Mouse (Mus musculus): ENCODE measurements around the gene Fam57b. TPM values are rescaled to one million over a fixed set of nuclear protein-coding genes. Genes with fewer than 3 reads are reported as not detected.

The Fam57b gene
- polyA plus RNA-seq, 1 experiment: 1.9 TPM

- DNase-seq (ENCODE audit: low read depth, low spot score): no peak
- WGBS: 73% methylated on average over 9 of the region's 9 CpGs
Observed at GRCm38 (mm10) chr7:126856741-126857420, 59.4 kb downstream of the Fam57b start.

GRCm38 (mm10) chr7:126860987-126861386 lies 63.5 kb downstream of the Fam57b start:
- 56% methylated on average over 5 of the region's 5 CpGs for WGBS
- DNase-seq (ENCODE audit: low read depth, low spot score): no peak

DNA sequence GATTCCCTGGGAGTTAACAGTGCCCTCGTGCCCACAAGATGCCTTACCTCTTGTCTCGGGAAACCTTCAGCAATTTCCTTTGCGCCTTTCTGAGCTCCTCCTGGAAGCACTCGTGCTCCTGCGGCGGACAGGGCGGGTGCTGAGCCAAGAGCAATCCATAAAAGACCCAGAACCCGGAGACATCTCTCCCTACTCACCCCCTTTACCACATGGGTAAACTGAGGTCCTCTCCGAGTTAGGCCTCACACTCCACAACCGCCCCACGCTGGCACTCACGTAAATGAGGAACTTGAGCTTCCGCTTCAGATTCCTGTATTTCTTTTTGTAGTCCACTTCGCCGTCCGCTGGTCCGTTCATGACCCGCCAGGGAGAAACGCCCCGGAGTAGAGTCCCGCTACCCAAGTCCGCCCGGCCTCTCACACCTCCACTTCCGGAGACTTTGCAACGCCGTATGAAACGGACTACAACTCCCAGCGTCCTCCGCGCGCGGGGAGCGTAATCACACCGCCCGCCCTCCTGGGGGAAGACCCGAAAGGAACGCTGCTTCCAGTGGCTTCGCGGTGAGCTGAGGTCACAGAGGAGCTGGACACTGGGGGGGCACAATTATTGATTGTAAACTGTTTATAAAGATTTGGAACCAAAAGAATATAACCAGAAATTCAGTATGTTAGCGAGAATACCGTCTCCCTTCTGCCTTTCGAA lies 64.1 kb downstream of the Fam57b start, which contains the start of gene Hirip3:
TSS of gene Hirip3 (plus strand) at position 544 of the 702 bp plus-strand sequence.
- WGBS: 1% methylated on average over 42 of the region's 42 CpGs
- peak; percentile 93 for DNase-seq (ENCODE audit: low read depth, low spot score)

- WGBS: under 1% methylated on average over 41 of the region's 41 CpGs
- peak; percentile 91 for DNase-seq (ENCODE audit: low read depth, low spot score)
Observed at GRCm38 (mm10) chr7:126862147-126862784, 64.8 kb downstream of the Fam57b start, which contains the start of gene Ino80e. Gene Ino80e (minus strand): TSS chr7:126862377.

DNA sequence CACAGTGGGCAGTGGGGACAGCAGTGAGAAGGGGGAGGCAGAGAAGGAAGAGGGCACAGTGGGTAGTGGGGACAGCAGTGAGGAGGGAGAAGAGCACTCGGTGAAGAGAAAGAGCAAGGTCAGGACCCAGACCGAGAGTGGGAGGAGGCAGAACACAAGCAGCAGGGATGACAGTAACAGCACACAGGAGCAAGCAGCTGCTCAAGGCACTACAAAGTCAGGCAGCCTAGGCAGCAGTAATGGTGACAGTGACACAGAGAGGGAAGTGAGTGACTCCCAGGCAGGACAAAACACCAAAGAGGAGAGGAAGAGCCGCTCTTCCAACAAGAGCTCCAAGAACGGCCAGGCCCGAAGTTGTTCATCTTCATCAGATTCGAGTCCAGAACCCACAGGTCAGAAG lies 66.3 kb downstream of the Fam57b start:
- WGBS: 69% methylated on average over 6 of the region's 6 CpGs
- DNase-seq (ENCODE audit: low read depth, low spot score): no peak

DNA sequence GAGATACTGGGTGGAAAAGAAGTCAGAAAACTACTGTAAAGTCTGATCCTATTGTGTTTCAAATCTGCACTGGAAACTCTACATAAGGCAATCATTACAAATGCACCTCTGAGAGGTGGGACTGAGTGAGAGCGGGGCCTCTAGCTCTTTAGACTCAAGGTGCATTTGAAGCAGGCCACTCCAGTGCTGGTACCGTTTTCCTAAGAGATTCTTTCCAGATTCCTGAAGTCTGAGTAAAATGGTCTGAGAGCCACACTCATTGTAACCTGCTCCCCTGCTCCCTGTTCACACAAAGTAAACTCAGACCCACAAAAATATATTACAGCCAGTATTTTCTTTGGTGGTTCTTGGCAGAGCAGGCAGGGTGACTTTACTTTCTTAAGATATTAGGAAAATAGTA lies 70.1 kb downstream of the Fam57b start:
- DNase-seq (ENCODE audit: low read depth, low spot score): no peak
- 89% methylated on average over 2 of the region's 2 CpGs for WGBS

- WGBS: 76% methylated on average over 12 of the region's 12 CpGs
Observed at GRCm38 (mm10) chr7:126868003-126868402, 70.5 kb downstream of the Fam57b start.

GRCm38 (mm10) chr7:126869780-126870519 lies 72.5 kb downstream of the Fam57b start:
- WGBS: 89% methylated on average over 23 of the region's 23 CpGs

More at GRCm38 (mm10) chr7:126868003-126868402, 70.5 kb downstream of the Fam57b start:
- no peak for DNase-seq (ENCODE audit: low read depth, low spot score)

DNA sequence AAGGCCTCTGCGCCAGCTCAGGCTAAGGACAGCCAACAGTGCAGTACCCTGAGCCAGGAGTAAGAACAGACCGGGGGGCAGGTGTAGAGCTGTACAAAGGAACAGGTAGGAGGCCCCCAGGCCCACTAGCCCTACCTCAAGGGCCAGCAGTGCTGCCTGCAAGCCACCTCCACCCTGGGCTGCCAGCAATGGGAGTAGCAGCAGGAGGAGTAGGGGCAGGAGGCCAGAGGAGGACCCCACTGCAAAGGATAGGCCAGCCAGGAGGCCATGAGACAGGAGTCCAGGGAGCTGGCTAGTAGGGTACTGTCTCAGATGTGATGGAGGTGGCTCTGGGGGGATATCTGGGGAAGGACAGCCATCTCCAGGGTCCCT lies 73.0 kb downstream of the Fam57b start:
- no peak for DNase-seq (ENCODE audit: low read depth, low spot score)
- 94% methylated on average over 2 of the region's 2 CpGs for WGBS

More at GRCm38 (mm10) chr7:126869780-126870519, 72.5 kb downstream of the Fam57b start:
- DNase-seq (ENCODE audit: low read depth, low spot score): no peak

GRCm38 (mm10) chr7:126877239-126877638 lies 79.8 kb downstream of the Fam57b start:
- 97% methylated on average over 1 of the region's 1 CpGs for WGBS
- no peak for DNase-seq (ENCODE audit: low read depth, low spot score)

Other genes starting within 250 kb of the Fam57b start
- gene Eif3c, start 231.3 kb upstream of the Fam57b start, polyA plus RNA-seq (2012; rRNA removed): 89.5 and 103 TPM in 2 replicates
- 1.6 and 3.5 TPM in 2 replicates for gene Apobr, start 212.7 kb upstream of the Fam57b start, polyA plus RNA-seq (2012; rRNA removed)
- gene Cln3, start 211.9 kb upstream of the Fam57b start, polyA plus RNA-seq (2012; rRNA removed): 35.0 and 37.1 TPM in 2 replicates
- 0.16 and 0.37 TPM in 2 replicates for gene Il27, start 202.7 kb upstream of the Fam57b start, polyA plus RNA-seq (2012; rRNA removed)
- 37.6 and 54.5 TPM in 2 replicates for gene Nupr1, start 166.8 kb upstream of the Fam57b start, polyA plus RNA-seq (2012; rRNA removed)
- 27.6 and 30.2 TPM in 2 replicates for gene Sgf29, start 148.4 kb upstream of the Fam57b start, polyA plus RNA-seq (2012; rRNA removed)
- 8.5 and 9.5 TPM in 2 replicates for gene Sult1a1, start 121.2 kb upstream of the Fam57b start, polyA plus RNA-seq (2012; rRNA removed)
- gene Bola2, start 102.3 kb upstream of the Fam57b start, polyA plus RNA-seq (2012; rRNA removed): 49.0 and 63.3 TPM in 2 replicates
- gene Slx1b, start 101.9 kb upstream of the Fam57b start, polyA plus RNA-seq (2012; rRNA removed): 8.8 and 12.0 TPM in 2 replicates
- gene Coro1a, start 89.9 kb upstream of the Fam57b start, polyA plus RNA-seq (2012; rRNA removed): 137 and 143 TPM in 2 replicates
- gene Mapk3, start 38.1 kb upstream of the Fam57b start, polyA plus RNA-seq (2012; rRNA removed): 497 and 498 TPM in 2 replicates
- gene Gdpd3, start 31.3 kb upstream of the Fam57b start, polyA plus RNA-seq (2012; rRNA removed): 32.7 and 34.4 TPM in 2 replicates
- 84.4 and 90.5 TPM in 2 replicates for gene Ypel3, start 20.7 kb upstream of the Fam57b start, polyA plus RNA-seq (2012; rRNA removed)
- 0.87 and 1.6 TPM in 2 replicates for gene Tbx6, start 16.2 kb upstream of the Fam57b start, polyA plus RNA-seq (2012; rRNA removed)
- 245 and 253 TPM in 2 replicates for gene Ppp4c, start 5.2 kb upstream of the Fam57b start, polyA plus RNA-seq (2012; rRNA removed)
- not detected in 2 replicates for gene 4930451I11Rik, start 34.0 kb downstream of the Fam57b start, polyA plus RNA-seq (2012; rRNA removed)
- gene Doc2a, start 49.7 kb downstream of the Fam57b start, polyA plus RNA-seq (2012; rRNA removed): not detected in 2 replicates
- gene Hirip3, start 64.3 kb downstream of the Fam57b start, polyA plus RNA-seq (2012; rRNA removed): 9.4 and 13.4 TPM in 2 replicates
- gene Ino80e, start 64.7 kb downstream of the Fam57b start, polyA plus RNA-seq (2012; rRNA removed): 36.5 and 39.3 TPM in 2 replicates
- gene Taok2, start 87.0 kb downstream of the Fam57b start, polyA plus RNA-seq (2012; rRNA removed): 37.8 and 51.7 TPM in 2 replicates
- gene Tmem219, start 125.2 kb downstream of the Fam57b start, polyA plus RNA-seq (2012; rRNA removed): 64.4 and 92.1 TPM in 2 replicates
- gene Kctd13, start 131.2 kb downstream of the Fam57b start, polyA plus RNA-seq (2012; rRNA removed): 9.5 and 13.9 TPM in 2 replicates
- gene Asphd1, start 151.9 kb downstream of the Fam57b start, polyA plus RNA-seq (2012; rRNA removed): 0.43 and 0.45 TPM in 2 replicates
- 2.9 and 3.4 TPM in 2 replicates for gene Sez6l2, start 152.9 kb downstream of the Fam57b start, polyA plus RNA-seq (2012; rRNA removed)
- gene Cdipt, start 178.2 kb downstream of the Fam57b start, polyA plus RNA-seq (2012; rRNA removed): 324 and 348 TPM in 2 replicates
- 0.80 and 1.1 TPM in 2 replicates for gene Cdiptos, start 178.4 kb downstream of the Fam57b start, polyA plus RNA-seq (2012; rRNA removed)
- 185 and 289 TPM in 2 replicates for gene Mvp, start 217.0 kb downstream of the Fam57b start, polyA plus RNA-seq (2012; rRNA removed)
- gene Pagr1b, start 218.8 kb downstream of the Fam57b start, polyA plus RNA-seq (2012; rRNA removed): 0.45 and 3.0 TPM in 2 replicates
- 5.3 and 11.3 TPM in 2 replicates for gene Pagr1a, start 219.7 kb downstream of the Fam57b start, polyA plus RNA-seq (2012; rRNA removed)
- gene Gm42742, start 223.4 kb downstream of the Fam57b start, polyA plus RNA-seq (2012; rRNA removed): 22.1 and 23.8 TPM in 2 replicates
- gene Prrt2, start 223.5 kb downstream of the Fam57b start, polyA plus RNA-seq (2012; rRNA removed): 1.7 and 2.5 TPM in 2 replicates
- gene Maz, start 229.4 kb downstream of the Fam57b start, polyA plus RNA-seq (2012; rRNA removed): 102 and 115 TPM in 2 replicates
- 18.4 and 19.3 TPM in 2 replicates for gene Kif22, start 244.8 kb downstream of the Fam57b start, polyA plus RNA-seq (2012; rRNA removed)

All from large intestine, adult 2 months (tissue).